Mouse (Mus musculus) limb, embryonic 11.5 days (tissue): ENCODE measurements around the gene Cd6. TPM values are rescaled to one million over a fixed set of nuclear protein-coding genes. Genes with fewer than 3 reads are reported as not detected.

Experiments
- ATAC-seq: fragments of 200-750 bp; cut with Nextera tagmentation; 2 replicates; pipeline ENCODE4 v1.8.0; 2017; ENCODE audit warnings: low read depth; ENCODE audit not compliant: insufficient number of reproducible peaks, low FRiP score, low TSS enrichment
- DNase-seq: peaks from one replicate; pipeline ENCODE4 v3.0.0-alpha.2; 2015; ENCODE audit warnings: low spot score
- H3K27ac ChIP-seq: fragments of 300-500 bp; sonication (generic); replicated peaks from 2 replicates; pipeline ENCODE4 v1.5.1; 2014; ENCODE audit warnings: low read depth, mild to moderate bottlenecking, low read length
- H3K27me3 ChIP-seq: fragments of 300-500 bp; sonication (generic); 2 replicates; pipeline ENCODE4 v1.6.1; 2014; ENCODE audit warnings: mild to moderate bottlenecking, low read length, mixed read lengths; ENCODE audit not compliant: control insufficient read depth, insufficient read depth
- H3K36me3 ChIP-seq: fragments of 300-500 bp; sonication (generic); 2 replicates; pipeline ENCODE4 v1.6.1; 2014; ENCODE audit warnings: mild to moderate bottlenecking, low read length, moderate library complexity, mixed read lengths; ENCODE audit not compliant: control insufficient read depth, insufficient read depth
- H3K4me1 ChIP-seq: fragments of 300-500 bp; sonication (generic); 2 replicates; pipeline ENCODE4 v1.6.1; 2014; ENCODE audit warnings: low read length, mixed read lengths; ENCODE audit not compliant: control insufficient read depth, insufficient read depth
- H3K4me2 ChIP-seq: fragments of 300-500 bp; sonication (generic); 2 replicates; pipeline ENCODE4 v1.6.1; 2014; ENCODE audit warnings: low read depth, mild to moderate bottlenecking, moderate library complexity; ENCODE audit not compliant: severe bottlenecking
- H3K4me3 ChIP-seq: fragments of 300-500 bp; sonication (generic); 2 replicates; pipeline ENCODE4 v1.5.1; 2014; ENCODE audit warnings: low read depth, low read length
- H3K9ac ChIP-seq: fragments of 300-500 bp; sonication (generic); 2 replicates; pipeline ENCODE4 v1.6.1; 2014; ENCODE audit warnings: mild to moderate bottlenecking, low read length
- H3K9me3 ChIP-seq: fragments of 300-500 bp; sonication (generic); 2 replicates; pipeline ENCODE4 v1.6.1; 2016; ENCODE audit warnings: low read length; ENCODE audit not compliant: control insufficient read depth
- WGBS: fragments of 180-500 bp; shearing (Covaris S2); extraction: QIAGEN DNeasy Blood & Tissue Kit; methylation state at CpG from one replicate; pipeline ENCODE4 v1.1.7; 2014; 5-methylcytosine and 5-hydroxymethylcytosine counted together
- polyA plus RNA-seq: library from polyadenylated mRNA; unstranded; fragments of >200 nt; fragmentation: Nextera tagmentation; extraction: Ambion mirVana; gene quantifications from 2 replicates; pipeline ENCODE4 v1.2.1, GENCODE M21; 2014

Cd6 gene
- polyA plus RNA-seq, 1 experiment from 2014 or later, result 0.13 TPM

GRCm38 (mm10) chr19:10867946-10868622 lies 38.2 kb upstream of the Cd6 start:
- 32% methylated on average over 5 of the region's 5 CpGs for WGBS
- ATAC-seq (no peak), DNase-seq (no peak)
- Histone ChIP-seq H3K27ac (no peak overlapping the region), H3K4me1 (peaks cover 10% of the 10 kb centered on the region), H3K9ac (peak overlapping the region; percentile 96), H3K4me3 (peak overlapping the region; percentile 67), H3K27me3 (no peaks in the 10 kb centered on the region), H3K4me2 (peak overlapping the region; percentile 85), H3K9me3 (no peaks in the 10 kb centered on the region), H3K36me3 (peaks cover 27% of the 10 kb centered on the region)

DNA sequence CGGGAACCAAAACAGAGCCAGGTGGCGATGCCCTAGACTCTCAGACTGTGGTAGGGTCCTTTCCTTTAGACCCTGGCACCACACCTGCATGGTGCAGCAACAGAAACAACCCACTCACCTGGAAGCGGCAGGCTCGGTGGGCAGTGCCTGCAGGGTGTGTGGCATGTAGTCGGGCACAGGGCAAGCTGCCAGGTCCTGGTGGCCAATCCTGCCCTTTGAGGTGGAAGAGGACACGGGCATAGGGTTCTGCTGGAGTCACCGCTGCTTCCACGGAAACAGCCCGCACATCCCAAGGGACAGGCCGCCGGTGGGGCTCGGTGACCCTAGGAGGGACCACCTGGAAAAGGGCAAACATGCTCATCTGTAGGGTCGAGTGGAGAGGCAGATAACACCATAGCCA lies 36.5 kb upstream of the Cd6 start:
- Histone ChIP-seq H3K4me1 (peaks cover 10% of the 10 kb centered on the region), H3K27me3 (no peaks in the 10 kb centered on the region), H3K4me3 (no peak overlapping the region), H3K27ac (no peak overlapping the region), H3K36me3 (peaks cover 31% of the 10 kb centered on the region), H3K4me2 (no peak overlapping the region), H3K9ac (no peak overlapping the region), H3K9me3 (no peaks in the 10 kb centered on the region)
- DNase-seq (no peak), ATAC-seq (no peak)
- WGBS, result 88% methylated on average over 13 of the region's 13 CpGs

GRCm38 (mm10) chr19:10860072-10860497 lies 30.2 kb upstream of the Cd6 start:
- peaks cover 33% of the 10 kb centered on the region for H3K36me3 ChIP-seq
- WGBS, result 43% methylated on average over 22 of the region's 22 CpGs
- no peak for ATAC-seq
- H3K4me1 ChIP-seq, result no peaks in the 10 kb centered on the region
- H3K27ac ChIP-seq, result no peak overlapping the region
- H3K4me3 ChIP-seq, result no peak overlapping the region
- H3K9ac ChIP-seq, result no peak overlapping the region
- no peaks in the 10 kb centered on the region for H3K9me3 ChIP-seq
- no peak overlapping the region for H3K4me2 ChIP-seq
- H3K27me3 ChIP-seq, result no peaks in the 10 kb centered on the region
- DNase-seq, result peak; percentile 42

- WGBS, result 61% methylated on average over 2 of the region's 2 CpGs
- no peaks in the 10 kb centered on the region for H3K4me1 ChIP-seq
- ATAC-seq (no peak), DNase-seq (no peak)
- no peak overlapping the region for H3K4me3 ChIP-seq
- no peak overlapping the region for H3K4me2 ChIP-seq
- no peaks in the 10 kb centered on the region for H3K9me3 ChIP-seq
- H3K27ac ChIP-seq, result no peak overlapping the region
- H3K27me3 ChIP-seq, result no peaks in the 10 kb centered on the region
- no peak overlapping the region for H3K9ac ChIP-seq
- H3K36me3 ChIP-seq, result peaks cover 15% of the 10 kb centered on the region; the same call in 1 of the 2 replicates
Observed at GRCm38 (mm10) chr19:10856520-10856919, 26.7 kb upstream of the Cd6 start.

DNA sequence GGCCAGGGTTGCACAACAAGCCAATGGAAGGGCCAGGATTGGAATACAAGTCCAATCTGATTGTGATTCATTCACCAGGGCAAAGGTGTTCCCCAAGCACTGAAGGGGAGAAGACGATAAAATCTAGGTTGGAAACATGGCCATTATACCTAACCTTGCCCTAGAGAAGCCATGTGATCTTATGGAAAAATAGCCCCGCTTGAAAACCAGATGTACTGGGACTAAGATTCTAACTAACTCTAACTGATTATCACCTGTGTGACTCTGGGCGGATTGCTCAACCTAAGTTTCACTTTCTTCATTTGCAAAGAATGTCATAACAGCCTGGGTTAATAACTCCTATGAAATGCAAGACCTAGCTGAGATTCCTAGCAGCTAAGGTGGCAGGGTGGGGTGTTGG lies 25.6 kb upstream of the Cd6 start:
- no peak for ATAC-seq
- WGBS, result 83% methylated on average over 3 of the region's 3 CpGs
- H3K36me3 ChIP-seq, result peaks cover 11% of the 10 kb centered on the region; the same call in 1 of the 2 replicates

GRCm38 (mm10) chr19:10847311-10848087 lies 17.6 kb upstream of the Cd6 start:
- no peak overlapping the region for H3K4me2 ChIP-seq
- 69% methylated on average over 3 of the region's 3 CpGs for WGBS
- no peak for DNase-seq
- H3K27me3 ChIP-seq, result no peaks in the 10 kb centered on the region
- no peaks in the 10 kb centered on the region for H3K4me1 ChIP-seq
- no peak overlapping the region for H3K9ac ChIP-seq
- H3K27ac ChIP-seq, result no peak overlapping the region
- H3K4me3 ChIP-seq, result no peak overlapping the region
- no peaks in the 10 kb centered on the region for H3K9me3 ChIP-seq
- no peak for ATAC-seq
- H3K36me3 ChIP-seq, result no peaks in the 10 kb centered on the region

More for the DNA sequence above, 25.6 kb upstream of the Cd6 start:
- H3K4me2 ChIP-seq, result no peak overlapping the region
- no peak for DNase-seq
- H3K9me3 ChIP-seq, result no peaks in the 10 kb centered on the region
- H3K4me1 ChIP-seq, result no peaks in the 10 kb centered on the region
- no peak overlapping the region for H3K4me3 ChIP-seq
- H3K27ac ChIP-seq, result no peak overlapping the region
- H3K9ac ChIP-seq, result no peak overlapping the region
- no peaks in the 10 kb centered on the region for H3K27me3 ChIP-seq

DNA sequence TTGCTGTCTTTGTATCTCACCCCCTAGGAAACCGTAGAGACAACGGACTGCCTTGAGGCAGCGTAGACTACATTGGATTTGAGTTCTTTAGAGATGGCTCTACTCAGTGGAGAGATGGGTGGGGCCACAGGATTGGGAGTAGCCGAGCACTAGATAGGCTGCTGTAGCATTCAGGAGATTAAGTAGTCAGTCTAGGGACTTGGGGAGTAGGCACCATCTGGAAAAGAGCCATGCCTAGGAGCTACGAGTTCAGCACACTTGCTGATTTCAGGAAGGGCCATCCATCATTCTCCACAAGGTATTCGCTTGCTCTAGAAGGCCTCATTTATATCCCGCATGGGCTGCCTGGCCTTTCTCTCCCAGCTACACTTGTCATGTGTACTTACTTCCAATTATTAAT lies 16.3 kb upstream of the Cd6 start:
- H3K9ac ChIP-seq, result no peak overlapping the region
- ATAC-seq (no peak), DNase-seq (no peak)
- H3K9me3 ChIP-seq, result no peaks in the 10 kb centered on the region
- no peaks in the 10 kb centered on the region for H3K27me3 ChIP-seq
- no peaks in the 10 kb centered on the region for H3K4me1 ChIP-seq
- no peak overlapping the region for H3K27ac ChIP-seq
- H3K36me3 ChIP-seq, result no peaks in the 10 kb centered on the region
- 72% methylated on average over 7 of the region's 7 CpGs for WGBS
- H3K4me2 ChIP-seq, result no peak overlapping the region
- no peak overlapping the region for H3K4me3 ChIP-seq

DNA sequence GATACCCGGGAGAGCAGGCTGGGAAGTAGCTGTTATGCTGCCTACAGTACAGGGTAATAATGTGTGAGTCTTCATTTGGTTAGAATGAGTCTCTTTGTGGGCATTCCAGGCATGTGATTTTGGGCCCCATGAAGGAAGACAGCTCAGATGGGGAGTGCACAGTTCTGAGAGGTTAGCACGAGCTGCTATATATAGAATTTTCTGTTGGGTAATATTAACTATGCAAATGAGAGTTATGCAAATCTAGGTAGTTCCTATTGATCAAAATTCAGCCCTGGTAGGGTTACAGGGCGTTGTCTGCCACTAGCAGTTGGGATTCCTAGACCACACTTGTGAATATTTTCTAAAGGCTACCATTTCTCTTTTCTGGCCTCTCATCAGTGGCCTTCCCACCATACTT lies 15.6 kb upstream of the Cd6 start:
- no peak overlapping the region for H3K4me3 ChIP-seq
- H3K27ac ChIP-seq, result no peak overlapping the region
- 86% methylated on average over 3 of the region's 3 CpGs for WGBS
- H3K4me1 ChIP-seq, result no peaks in the 10 kb centered on the region
- no peak overlapping the region for H3K4me2 ChIP-seq
- no peak overlapping the region for H3K9ac ChIP-seq
- no peaks in the 10 kb centered on the region for H3K36me3 ChIP-seq
- ATAC-seq (no peak), DNase-seq (no peak)
- H3K9me3 ChIP-seq, result no peaks in the 10 kb centered on the region
- no peaks in the 10 kb centered on the region for H3K27me3 ChIP-seq
